Mouse (Mus musculus): ENCODE data around the gene Zfp42.

DNA sequence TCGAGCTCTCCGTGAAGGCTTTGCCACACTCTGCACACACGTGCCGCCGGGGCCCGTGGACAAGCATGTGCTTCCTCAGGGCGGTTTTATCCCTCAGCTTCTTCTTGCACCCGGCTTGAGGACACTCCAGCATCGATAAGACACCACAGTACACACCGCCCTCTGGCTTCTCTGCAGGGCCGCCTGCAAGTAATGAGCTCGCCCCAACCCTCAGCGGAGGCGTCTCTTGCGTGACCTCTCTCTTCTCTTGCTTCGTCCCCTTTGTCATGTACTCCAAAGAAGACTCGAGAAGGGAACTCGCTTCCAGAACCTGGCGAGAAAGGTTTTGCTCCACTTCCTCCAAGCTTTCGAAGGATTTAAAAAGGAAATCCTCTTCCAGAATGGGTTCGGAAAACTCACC lies 11.0 kb downstream of the Zfp42 start:
- TF ChIP-seq CTCF (IDR thresholded peaks at IDR 0.05; ENCODE audit: low read depth) (no peak), EP300 (IDR thresholded peaks at IDR 0.05; ENCODE audit: low read depth) (no peak)
